22 mouse cellular contexts compared by ENCODE assay signal in genomic region chr9:14578960-14579359, GRCm38 (mm10).
A peak's percentile ranks its signal among the peaks of the same experiment; 100 is the strongest.
DNase-seq lines count a peak whose midpoint lies in the region; ATAC-seq lines count a peak whose summit lies in the region.
"Had no signal": no experiment of that assay in that cellular context is flagged by ENCODE, and none has a peak within 500 bp of the region (broad histone marks: within the 10 kb centered on the region; RNA-seq: fewer than 3 reads in every experiment).

No protein-coding gene starts in this region.

- peaks cover 42% of the 10 kb centered on the region for H3K36me3 ChIP-seq in heart, embryonic 10.5 days
- H3K36me3 ChIP-seq in heart, embryonic 14.5 days (ENCODE audit: control insufficient read depth, insufficient read depth, low read length) = peaks cover 15% of the 10 kb centered on the region
- peaks cover 4% of the 10 kb centered on the region; the same call in 1 of the 2 replicates for H3K36me3 ChIP-seq in midbrain, embryonic 11.5 days (ENCODE audit: control insufficient read depth, insufficient read depth, low read length)
- H3K36me3 ChIP-seq in midbrain, embryonic 14.5 days (ENCODE audit: control insufficient read depth, insufficient read depth, low read length) = peaks cover 17% of the 10 kb centered on the region

- 39% methylated on average over 4 of the region's 4 CpGs for WGBS in heart, embryonic 10.5 days
- WGBS in heart, embryonic 14.5 days = 25% methylated on average over 4 of the region's 4 CpGs
- WGBS in midbrain, embryonic 11.5 days = 93% methylated on average over 4 of the region's 4 CpGs
- WGBS in midbrain, embryonic 14.5 days = 89% methylated on average over 4 of the region's 4 CpGs

- no peaks in the 10 kb centered on the region for H3K9me3 ChIP-seq in heart, embryonic 10.5 days
- no peaks in the 10 kb centered on the region for H3K9me3 ChIP-seq in heart, embryonic 14.5 days (ENCODE audit: control insufficient read depth, low read length)
- H3K9me3 ChIP-seq in midbrain, embryonic 11.5 days (ENCODE audit: control insufficient read depth, low read length) = no peaks in the 10 kb centered on the region
- H3K9me3 ChIP-seq in midbrain, embryonic 14.5 days (ENCODE audit: control insufficient read depth, low read length) = no peaks in the 10 kb centered on the region
- H3K9me3 ChIP-seq: embryonic facial prominence, embryonic 13.5 days; forebrain, embryonic 12.5 days; hindbrain, embryonic 12.5 days had no signal

- ATAC-seq in heart, embryonic 14.5 days (ENCODE audit: insufficient number of reproducible peaks, insufficient read depth, low FRiP score, low read depth) = peak; percentile 33; the same call in 1 of the 2 replicates
- ATAC-seq in midbrain, embryonic 11.5 days (ENCODE audit: low FRiP score) = no peak
- ATAC-seq in midbrain, embryonic 14.5 days (ENCODE audit: low FRiP score, low TSS enrichment) = no peak
- ATAC-seq: forebrain, embryonic 16.5 days; hindbrain, embryonic 16.5 days; inflammation-experienced regulatory T-cells, adult 6 months; intestine, postnatal 0 days had no signal

- H3K27ac ChIP-seq in heart, embryonic 10.5 days = peak overlapping the region; percentile 76
- peak overlapping the region; percentile 61 to 72 for H3K27ac ChIP-seq in heart, embryonic 14.5 days (replicated peaks in 1 of 2; ENCODE audit: control insufficient read depth in 1 of 2, insufficient read depth in 1 of 2, low read depth in 2 of 2, low read length in 2 of 2)
- H3K27ac ChIP-seq in midbrain, embryonic 11.5 days (ENCODE audit: low read depth, low read length) = no peak overlapping the region
- H3K27ac ChIP-seq in midbrain, embryonic 14.5 days (replicated peaks; ENCODE audit: low read depth, low read length) = no peak overlapping the region
- H3K27ac ChIP-seq: embryonic facial prominence, embryonic 13.5 days; forebrain, embryonic 12.5 days; hindbrain, embryonic 12.5 days had no signal

- no peaks in the 10 kb centered on the region for H3K27me3 ChIP-seq in heart, embryonic 10.5 days (ENCODE audit: insufficient read depth, poor library complexity, severe bottlenecking)
- no peaks in the 10 kb centered on the region for H3K27me3 ChIP-seq in heart, embryonic 14.5 days (ENCODE audit: control insufficient read depth, insufficient read depth, low read length)
- no peaks in the 10 kb centered on the region for H3K27me3 ChIP-seq in midbrain, embryonic 11.5 days (ENCODE audit: control insufficient read depth, insufficient read depth, low read length)
- no peaks in the 10 kb centered on the region for H3K27me3 ChIP-seq in midbrain, embryonic 14.5 days (ENCODE audit: control insufficient read depth, insufficient read depth, low read length)
- H3K27me3 ChIP-seq: CH12.LX; embryonic facial prominence, embryonic 13.5 days; forebrain, embryonic 12.5 days; hindbrain, embryonic 12.5 days had no signal

- peak overlapping the region; percentile 31; the same call in 1 of the 2 replicates for H3K9ac ChIP-seq in heart, embryonic 14.5 days (ENCODE audit: low read length)
- H3K9ac ChIP-seq in midbrain, embryonic 11.5 days (ENCODE audit: low read length) = no peak overlapping the region
- H3K9ac ChIP-seq in midbrain, embryonic 14.5 days (replicated peaks; ENCODE audit: low read length) = no peak overlapping the region
- H3K9ac ChIP-seq: embryonic facial prominence, embryonic 13.5 days; forebrain, embryonic 12.5 days; hindbrain, embryonic 12.5 days had no signal

- peaks cover 35% of the 10 kb centered on the region for H3K4me1 ChIP-seq in heart, embryonic 10.5 days
- peaks cover 14 to 34% of the 10 kb centered on the region in 2 experiments for H3K4me1 ChIP-seq in heart, embryonic 14.5 days (ENCODE audit: control insufficient read depth in 2 of 2, insufficient read depth in 2 of 2, low read length in 2 of 2)
- H3K4me1 ChIP-seq in midbrain, embryonic 11.5 days (ENCODE audit: control insufficient read depth, insufficient read depth, low read length) = no peaks in the 10 kb centered on the region
- H3K4me1 ChIP-seq in midbrain, embryonic 14.5 days (ENCODE audit: control insufficient read depth, insufficient read depth, low read length) = no peaks in the 10 kb centered on the region
- H3K4me1 ChIP-seq: embryonic facial prominence, embryonic 13.5 days; forebrain, embryonic 12.5 days; hindbrain, embryonic 12.5 days had no signal

- no peak for DNase-seq in heart, embryonic 10.5 days (ENCODE audit: low spot score)
- no peak for DNase-seq in heart, adult 18-20 months
- no peak for DNase-seq in heart, adult 8-10 months (ENCODE audit: low spot score)
- peak; percentile 47 for DNase-seq in midbrain, embryonic 11.5 days (ENCODE audit: low spot score, missing footprints)
- no peak for DNase-seq in midbrain, embryonic 14.5 days
- DNase-seq in retina, postnatal 7 days (ENCODE audit: low read depth, low spot score) = peak; percentile 46
- DNase-seq: adrenal gland, adult 2 months; adrenal gland, postnatal 25 days; cerebellum, adult 18-20 months; cerebellum, adult 9-11 months; cerebellum, postnatal 36 days; gastrocnemius, postnatal 14 days; kidney, adult 8-10 months had no signal

- H3K4me2 ChIP-seq in heart, embryonic 14.5 days (ENCODE audit: low read length) = peak overlapping the region; percentile 34
- H3K4me2 ChIP-seq in midbrain, embryonic 11.5 days = no peak overlapping the region
- no peak overlapping the region for H3K4me2 ChIP-seq in midbrain, embryonic 14.5 days (ENCODE audit: low read length)
- H3K4me2 ChIP-seq: embryonic facial prominence, embryonic 13.5 days; forebrain, embryonic 12.5 days; hindbrain, embryonic 12.5 days had no signal

- 0 out of 2 replicates have a peak overlapping the region, but pooled peaks have one; percentile 12 for H3K4me3 ChIP-seq in heart, embryonic 10.5 days
- H3K4me3 ChIP-seq in heart, embryonic 14.5 days (ENCODE audit: control insufficient read depth in 1 of 2, insufficient read depth in 1 of 2, low read depth in 1 of 2, low read length in 2 of 2) = no peak overlapping the region
- H3K4me3 ChIP-seq in midbrain, embryonic 11.5 days (ENCODE audit: low read depth, low read length) = no peak overlapping the region
- H3K4me3 ChIP-seq in midbrain, embryonic 14.5 days (replicated peaks; ENCODE audit: low read depth, low read length) = no peak overlapping the region
- H3K4me3 ChIP-seq: embryonic facial prominence, embryonic 13.5 days; forebrain, embryonic 12.5 days; hindbrain, embryonic 12.5 days had no signal

Comparison
In these comparisons a context has a peak if more than half of its experiments do, and no peak if none do; other contexts are left out.
1. DNase-seq: peak in midbrain, embryonic 11.5 days (single experiment) and retina, postnatal 7 days (single experiment); none in heart, embryonic 10.5 days (single experiment), heart, adult 18-20 months (0 of 2), heart, adult 8-10 months (single experiment) and midbrain, embryonic 14.5 days (single experiment).
2. H3K27ac ChIP-seq: peak in heart, embryonic 10.5 days (single experiment) and heart, embryonic 14.5 days (2 of 2); none in midbrain, embryonic 11.5 days (single experiment) and midbrain, embryonic 14.5 days (single experiment).